Mouse (Mus musculus) spleen, adult 2 months (tissue): ENCODE results near the gene Dnase1.

Experiments used
- CTCF ChIP-seq: fragments of 200-500 bp; IDR thresholded peaks from 2 replicates; pipeline ENCODE4 v1.5.1; 2011; ENCODE audit warnings: mild to moderate bottlenecking, inconsistent platforms; ENCODE audit not compliant: insufficient read depth, insufficient read length, insufficient replicate concordance; ENCODE audit errors: extremely low read depth
- POLR2A ChIP-seq: fragments of 200-500 bp; IDR thresholded peaks from 2 replicates; pipeline ENCODE4 v1.6.1; 2011; ENCODE audit warnings: low read depth, low read length, inconsistent platforms

- no peak for TF ChIP-seq CTCF
- no peak for TF ChIP-seq POLR2A
Observed at GRCm38 (mm10) chr16:4027211-4027610, 9.5 kb upstream of the Dnase1 start.
